Mouse (Mus musculus) kidney, postnatal 0 days (tissue): ENCODE measurements around the gene Gjd3. TPM values are rescaled to one million over a fixed set of nuclear protein-coding genes. Genes with fewer than 3 reads are reported as not detected.

ENCODE experiments used
- ATAC-seq: fragments of 200-750 bp; cut with Nextera tagmentation; replicated peaks from 2 replicates; pipeline ENCODE4 v1.8.0; 2017; ENCODE audit warnings: low read depth, moderate number of reproducible peaks, moderate TSS enrichment, moderate library complexity; ENCODE audit not compliant: low FRiP score
- DNase-seq: peaks from one replicate; pipeline ENCODE4 v3.0.0-alpha.2; 2016; ENCODE audit warnings: low spot score
- H3K27ac ChIP-seq: fragments of 300-500 bp; sonication (generic); 2 replicates; pipeline ENCODE4 v1.5.1; 2014; ENCODE audit warnings: mild to moderate bottlenecking
- H3K27me3 ChIP-seq: fragments of 300-500 bp; sonication (generic); 2 replicates; pipeline ENCODE4 v1.6.1; 2014; ENCODE audit warnings: low read length, mixed read lengths; ENCODE audit not compliant: insufficient read depth
- H3K36me3 ChIP-seq: fragments of 300-500 bp; sonication (generic); 2 replicates; pipeline ENCODE4 v1.6.1; 2014; ENCODE audit warnings: low read length, mixed read lengths; ENCODE audit not compliant: insufficient read depth
- H3K4me1 ChIP-seq: fragments of 300-500 bp; sonication (generic); replicated peaks from 2 replicates; pipeline ENCODE4 v1.6.1; 2014; ENCODE audit warnings: antibody characterized with exemption, low read length, mixed read lengths; ENCODE audit not compliant: insufficient read depth
- H3K4me2 ChIP-seq: fragments of 300-500 bp; sonication (generic); 2 replicates; pipeline ENCODE4 v1.6.1; 2014; ENCODE audit warnings: mild to moderate bottlenecking, low read length, moderate library complexity, mixed read lengths
- H3K4me3 ChIP-seq: fragments of 300-500 bp; sonication (generic); replicated peaks from 2 replicates; pipeline ENCODE4 v1.5.1; 2014; ENCODE audit warnings: low read depth, low read length
- H3K9ac ChIP-seq: fragments of 300-500 bp; sonication (generic); 2 replicates; pipeline ENCODE4 v1.6.1; 2014; ENCODE audit warnings: low read depth, low read length
- H3K9me3 ChIP-seq: fragments of 300-500 bp; sonication (generic); replicated peaks from 2 replicates; pipeline ENCODE4 v1.6.1; 2016; ENCODE audit warnings: low read length, inconsistent platforms, mixed read lengths
- CTCF ChIP-seq: IDR thresholded peaks from 2 replicates; pipeline ENCODE4 v1.5.1; 2016; ENCODE audit warnings: antibody characterized with exemption, low read depth, mild to moderate bottlenecking, moderate library complexity
- WGBS: fragments of 180-500 bp; shearing (Covaris S2); extraction: QIAGEN DNeasy Blood & Tissue Kit; methylation state at CpG from one replicate; pipeline ENCODE4 v1.1.7; 2014; 5-methylcytosine and 5-hydroxymethylcytosine counted together
- polyA plus RNA-seq: library from polyadenylated mRNA; unstranded; fragments of >200 nt; fragmentation: Nextera tagmentation; extraction: Ambion mirVana; gene quantifications from 2 replicates; pipeline ENCODE4 v1.2.1, GENCODE M21; 2015

Gjd3 gene
- polyA plus RNA-seq, 1 experiment from 2014 or later, result 1.1 TPM

DNA sequence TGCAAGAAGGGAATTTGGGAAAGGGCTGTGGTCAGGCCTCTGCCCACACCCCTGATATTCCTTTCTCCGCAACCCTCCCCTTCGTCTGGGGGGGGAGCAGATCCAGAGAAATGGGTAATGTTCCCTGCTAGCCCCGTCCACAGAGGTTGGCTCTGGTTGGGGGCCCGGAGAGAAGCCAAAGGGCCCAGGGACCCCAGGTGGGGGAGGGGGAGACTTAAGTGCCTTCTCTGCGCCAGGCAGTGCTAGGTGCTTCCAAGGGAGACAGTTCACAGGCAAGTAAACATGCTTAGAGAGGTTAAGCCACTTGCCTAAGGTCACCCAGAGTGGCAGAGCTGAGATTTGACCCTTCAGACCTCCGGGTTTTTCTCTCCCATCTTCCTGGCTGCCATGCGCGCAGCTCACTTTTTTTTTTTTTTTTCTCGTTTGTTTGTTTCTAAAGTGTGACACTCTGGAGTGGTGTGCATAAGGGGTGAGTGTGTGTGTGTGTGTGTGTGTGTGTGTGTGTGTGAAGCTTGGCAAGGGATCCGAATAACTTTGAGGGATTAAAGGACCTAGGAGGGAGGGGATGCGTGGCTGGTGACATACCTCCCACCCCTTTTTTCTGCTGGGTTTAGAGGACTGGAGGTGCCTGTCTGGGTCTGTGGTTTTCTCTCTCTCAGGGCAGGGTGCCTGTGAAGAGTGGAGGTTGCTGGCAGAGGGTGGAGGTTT lies 37.8 kb downstream of the Gjd3 start:
- 40% methylated on average over 11 of the region's 11 CpGs for WGBS
- no peak for TF ChIP-seq CTCF
- Histone ChIP-seq H3K27me3 (no peaks in the 10 kb centered on the region), H3K9ac (peak overlapping the region; percentile 35; the same call in 1 of the 2 replicates), H3K4me1 (peaks cover 70% of the 10 kb centered on the region), H3K36me3 (no peaks in the 10 kb centered on the region; the same call in 1 of the 2 replicates), H3K4me2 (peak overlapping the region; percentile 27), H3K27ac (peak overlapping the region; percentile 98), H3K9me3 (no peaks in the 10 kb centered on the region), H3K4me3 (no peak overlapping the region)
- DNase-seq (no peak), ATAC-seq (no peak)

DNA sequence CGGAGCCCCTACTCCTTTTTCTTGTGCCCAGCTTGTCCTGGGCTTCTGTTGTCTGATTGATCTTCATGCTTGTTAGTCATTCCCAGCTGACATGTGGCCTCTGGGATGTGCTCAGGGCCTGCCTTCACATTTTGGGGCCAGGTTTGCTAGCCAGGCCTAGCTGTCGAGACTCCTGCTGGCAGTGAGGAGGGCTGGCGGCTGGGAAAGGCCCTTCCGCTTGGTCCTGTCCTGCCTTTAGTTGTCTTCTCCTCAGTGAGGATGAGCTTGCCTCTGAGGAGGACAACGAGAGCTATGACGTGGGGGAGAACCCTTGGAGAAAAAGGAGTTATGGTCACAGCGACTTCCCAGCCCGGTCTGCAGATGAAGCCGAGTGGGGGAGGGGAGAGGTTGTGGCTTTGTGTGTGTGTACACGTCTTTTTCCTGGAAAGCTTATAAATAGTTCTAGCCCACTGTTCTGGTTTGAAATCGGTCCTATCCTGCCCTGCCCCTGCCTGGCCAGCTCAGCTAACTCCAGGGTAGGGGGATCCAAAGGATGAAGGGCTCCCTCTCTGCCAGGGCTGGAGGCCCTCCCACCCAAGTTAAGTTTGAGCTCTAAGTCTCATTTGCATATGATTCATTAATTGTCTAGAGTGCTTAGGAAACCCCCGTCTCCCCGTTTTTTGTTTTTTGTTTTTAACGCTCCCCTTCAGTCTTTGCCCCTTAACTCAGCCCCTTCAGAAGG lies 38.9 kb downstream of the Gjd3 start:
- Histone ChIP-seq H3K4me3 (no peak overlapping the region), H3K9ac (peak overlapping the region; percentile 63), H3K36me3 (no peaks in the 10 kb centered on the region), H3K27me3 (no peaks in the 10 kb centered on the region), H3K4me1 (peaks cover 73% of the 10 kb centered on the region), H3K4me2 (peak overlapping the region; percentile 37), H3K27ac (peak overlapping the region; percentile 98), H3K9me3 (no peaks in the 10 kb centered on the region)
- DNase-seq (peak; percentile 68), ATAC-seq (no peak)
- TF ChIP-seq CTCF, result no peak; the same call in 1 of the 2 replicates
- 28% methylated on average over 14 of the region's 14 CpGs for WGBS

DNA sequence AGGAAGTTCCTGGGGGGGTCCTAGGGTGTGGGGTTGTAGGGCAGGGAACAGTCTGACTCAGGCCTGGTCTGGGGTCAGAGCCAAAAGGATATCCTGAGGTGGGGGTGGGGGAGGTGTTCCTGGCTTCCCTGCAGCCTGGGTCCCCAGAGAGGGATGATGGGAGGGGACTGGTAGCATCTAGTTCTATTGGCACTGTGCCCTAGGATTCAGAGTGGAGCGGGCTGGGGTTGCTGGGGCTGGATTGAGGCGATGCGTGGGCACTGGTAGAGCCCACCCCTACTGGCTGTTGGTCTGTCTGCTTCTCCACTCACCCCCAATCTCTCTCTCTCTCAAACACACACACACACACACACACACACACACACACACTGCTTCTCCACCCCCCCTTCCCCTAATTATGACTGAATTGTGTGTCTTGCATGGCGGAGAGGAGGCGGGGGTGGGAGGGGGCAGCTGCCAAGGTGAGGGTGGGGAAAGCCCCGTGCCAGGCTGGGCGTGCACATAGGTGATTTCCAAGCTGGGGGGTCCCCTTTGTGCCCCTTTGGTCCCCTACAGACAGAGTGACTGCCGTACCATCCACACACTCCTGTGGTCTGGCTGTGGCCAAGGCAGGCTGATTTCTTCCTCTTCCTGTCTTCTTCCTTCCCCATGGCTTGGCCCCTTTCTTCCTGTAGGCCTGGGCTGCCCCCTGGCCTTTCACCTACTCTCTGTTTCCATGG lies 39.7 kb downstream of the Gjd3 start:
- Histone ChIP-seq H3K27me3 (no peaks in the 10 kb centered on the region), H3K9me3 (no peaks in the 10 kb centered on the region), H3K9ac (peak overlapping the region; percentile 63; the same call in 1 of the 2 replicates), H3K27ac (peak overlapping the region; percentile 98), H3K36me3 (no peaks in the 10 kb centered on the region), H3K4me2 (peak overlapping the region; percentile 98), H3K4me1 (peaks cover 80% of the 10 kb centered on the region), H3K4me3 (no peak overlapping the region)
- 48% methylated on average over 8 of the region's 8 CpGs for WGBS
- peak; percentile 87 for DNase-seq
- no peak for TF ChIP-seq CTCF
- ATAC-seq, result 0 out of 2 replicates have a peak, but pooled peaks have one; percentile 12

DNA sequence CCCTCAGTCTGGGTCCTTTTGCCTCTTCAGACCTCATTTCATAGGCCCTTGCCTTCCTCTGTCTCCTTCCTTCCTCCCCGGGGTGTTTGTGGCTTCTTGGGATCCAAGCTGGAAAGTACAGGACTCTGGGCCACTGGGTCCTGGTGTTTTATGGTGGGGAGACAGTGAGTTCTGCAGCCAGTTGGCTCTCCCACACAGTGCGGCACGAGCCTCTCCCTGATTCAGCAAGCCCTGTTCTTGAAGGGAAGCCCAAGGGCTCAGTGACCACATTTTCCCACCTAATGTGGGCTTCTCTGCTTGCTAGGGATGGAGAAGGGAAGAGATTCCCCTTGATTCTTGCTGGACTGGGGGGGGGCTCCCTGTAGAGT lies 40.3 kb downstream of the Gjd3 start:
- WGBS, result 15% methylated on average over 3 of the region's 3 CpGs
- ATAC-seq (no peak), DNase-seq (no peak)
- no peaks in the 10 kb centered on the region for H3K27me3 ChIP-seq
- peak overlapping the region; percentile 98 for H3K27ac ChIP-seq
- H3K4me1 ChIP-seq, result peaks cover 79% of the 10 kb centered on the region
- no peaks in the 10 kb centered on the region for H3K36me3 ChIP-seq
- no peak for TF ChIP-seq CTCF
- peak overlapping the region; percentile 63; the same call in 1 of the 2 replicates for H3K9ac ChIP-seq
- peak overlapping the region; percentile 34; the same call in 1 of the 2 replicates for H3K4me3 ChIP-seq
- peak overlapping the region; percentile 98 for H3K4me2 ChIP-seq
- H3K9me3 ChIP-seq, result no peaks in the 10 kb centered on the region

DNA sequence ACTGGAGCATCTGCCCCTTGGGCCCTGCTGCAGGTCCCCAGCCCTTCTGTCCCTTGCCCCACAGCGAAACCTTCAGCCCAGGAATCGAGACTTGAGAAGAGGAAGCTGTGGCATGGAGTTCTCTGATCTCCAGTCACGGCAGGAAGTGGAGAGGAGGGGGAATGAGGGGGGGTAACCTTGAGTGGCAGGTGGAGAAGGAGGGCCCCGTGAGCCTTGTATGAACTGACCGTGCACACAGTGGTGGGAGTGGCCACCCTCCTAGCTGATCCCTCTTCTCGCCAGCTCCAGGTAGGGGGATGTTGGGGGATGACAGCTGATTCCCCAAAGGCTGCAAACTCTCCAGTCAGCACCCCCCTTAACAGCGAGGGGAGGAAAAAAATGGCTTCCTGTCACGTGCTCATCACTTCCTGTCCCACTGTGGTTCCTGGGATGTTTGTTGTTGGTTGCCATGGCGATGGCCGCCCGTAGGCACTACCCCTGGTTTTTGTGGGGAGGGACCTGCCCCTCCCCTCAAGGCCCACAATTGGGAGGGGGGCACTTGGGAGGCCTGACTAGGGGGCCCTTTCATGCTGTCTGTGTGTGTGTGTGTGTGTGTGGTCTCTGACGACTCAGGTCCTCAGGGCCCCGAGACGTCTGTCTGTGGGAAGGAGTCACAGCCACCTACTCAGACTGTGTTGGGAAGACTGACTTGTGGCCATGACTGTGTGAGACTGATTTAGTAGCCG lies 40.8 kb downstream of the Gjd3 start:
- WGBS, result 3% methylated on average over 15 of the region's 15 CpGs
- no peaks in the 10 kb centered on the region for H3K36me3 ChIP-seq
- TF ChIP-seq CTCF, result 0 out of 2 replicates have a peak, but pooled peaks have one; percentile 2
- H3K9me3 ChIP-seq, result no peaks in the 10 kb centered on the region
- peak overlapping the region; percentile 98 for H3K4me2 ChIP-seq
- H3K27me3 ChIP-seq, result no peaks in the 10 kb centered on the region
- H3K9ac ChIP-seq, result peak overlapping the region; percentile 63
- ATAC-seq (peak; percentile 29), DNase-seq (peak; percentile 96)
- H3K4me1 ChIP-seq, result peaks cover 76% of the 10 kb centered on the region
- peak overlapping the region; percentile 34 for H3K4me3 ChIP-seq
- peak overlapping the region; percentile 98 for H3K27ac ChIP-seq
